Mouse (Mus musculus): ENCODE data around the gene Hist1h2bb.

Gene Hist1h2bb

DNA sequence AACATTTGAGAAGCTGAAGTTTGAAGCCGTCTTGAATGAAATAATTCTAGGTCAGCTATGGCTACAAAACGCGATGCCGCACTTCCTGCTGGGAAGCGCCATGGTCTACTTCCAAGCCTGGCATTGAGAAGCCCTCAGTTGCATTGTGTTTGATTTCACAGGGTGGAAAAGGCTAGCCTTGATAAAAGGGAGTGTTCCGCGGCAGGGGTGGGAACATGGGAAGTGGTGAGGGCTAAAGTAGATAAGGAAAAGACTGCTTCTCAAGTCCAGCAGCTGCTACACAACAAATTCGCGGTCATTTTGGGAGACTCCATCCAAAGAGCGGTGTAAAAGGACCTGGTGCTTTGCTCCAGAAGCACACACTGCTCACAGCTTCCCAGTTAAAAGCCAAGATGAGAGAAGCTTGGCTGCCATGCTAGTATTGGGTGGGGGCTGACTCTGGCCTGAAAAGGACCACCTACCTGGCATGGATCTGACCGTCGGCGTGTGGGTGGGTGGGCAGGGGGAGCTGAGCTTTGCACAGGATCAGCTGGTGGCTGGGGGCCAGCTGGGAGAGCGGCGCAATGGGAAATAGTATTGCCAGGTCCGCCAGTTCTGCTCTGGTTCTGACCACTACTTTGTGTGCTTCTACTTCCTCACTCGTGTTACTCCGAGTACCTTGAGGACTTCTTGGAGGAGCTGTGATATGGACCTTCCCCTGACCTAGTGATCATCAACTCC is 17.9 kb upstream of the Hist1h2bb start:
- no peak for DNase-seq (ENCODE audit: low spot score)

DNA sequence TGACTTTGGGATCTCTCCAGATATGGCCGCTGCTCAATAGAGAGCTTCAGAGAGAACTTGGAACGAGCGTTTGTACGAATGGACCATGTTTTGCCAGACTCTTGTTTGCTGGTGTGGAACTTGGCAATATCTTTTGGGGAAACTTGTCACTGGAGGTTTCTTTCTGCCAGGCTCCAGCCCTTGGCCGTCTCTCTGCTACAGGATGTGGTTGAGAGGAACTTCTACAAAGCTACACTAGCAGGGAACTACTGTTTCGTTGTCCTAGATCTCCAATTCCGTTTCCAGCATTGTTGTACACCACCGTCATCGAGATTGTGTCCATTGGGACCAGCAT is 17.4 kb upstream of the Hist1h2bb start:
- no peak for DNase-seq (ENCODE audit: low spot score)

DNA sequence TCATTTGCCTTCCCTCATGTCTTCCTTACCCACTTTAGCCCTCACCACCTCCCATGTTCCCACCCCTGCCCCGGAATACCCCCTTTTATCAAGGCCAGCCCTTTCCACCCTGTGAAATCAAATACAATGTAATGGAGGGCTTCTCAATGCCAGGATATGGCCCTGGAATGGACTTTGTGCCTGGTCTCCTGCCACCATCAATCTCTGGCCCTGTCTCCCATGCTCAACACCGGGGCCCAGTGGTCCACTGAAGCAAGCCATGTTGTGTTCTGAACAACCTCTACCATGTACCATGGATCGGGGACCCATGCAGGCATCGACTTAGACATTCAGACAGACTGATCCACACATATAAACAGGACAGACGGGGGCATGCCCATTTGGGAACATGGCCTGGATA is 16.8 kb upstream of the Hist1h2bb start:
- no peak for DNase-seq (ENCODE audit: low spot score)

DNA sequence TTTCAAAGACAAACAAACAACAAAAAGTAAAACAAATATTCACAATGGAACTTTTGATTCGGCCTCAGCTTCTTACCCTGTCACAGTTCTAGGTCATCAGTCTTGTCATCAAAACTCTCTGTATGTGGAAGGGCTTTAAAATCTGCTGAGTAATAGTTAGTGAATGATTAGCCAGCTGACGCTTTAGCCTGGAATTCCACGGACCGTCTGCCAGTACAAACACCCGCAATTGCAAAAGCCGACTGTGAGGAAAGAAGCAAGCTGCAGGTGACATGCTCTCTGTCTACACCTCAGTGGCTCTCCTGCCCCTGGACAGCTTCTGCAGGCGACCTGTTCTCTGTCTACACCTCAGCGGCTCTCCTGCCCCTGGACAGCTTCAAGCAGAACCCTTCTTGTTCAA is 16.1 kb upstream of the Hist1h2bb start:
- no peak for DNase-seq (ENCODE audit: low spot score)

DNA sequence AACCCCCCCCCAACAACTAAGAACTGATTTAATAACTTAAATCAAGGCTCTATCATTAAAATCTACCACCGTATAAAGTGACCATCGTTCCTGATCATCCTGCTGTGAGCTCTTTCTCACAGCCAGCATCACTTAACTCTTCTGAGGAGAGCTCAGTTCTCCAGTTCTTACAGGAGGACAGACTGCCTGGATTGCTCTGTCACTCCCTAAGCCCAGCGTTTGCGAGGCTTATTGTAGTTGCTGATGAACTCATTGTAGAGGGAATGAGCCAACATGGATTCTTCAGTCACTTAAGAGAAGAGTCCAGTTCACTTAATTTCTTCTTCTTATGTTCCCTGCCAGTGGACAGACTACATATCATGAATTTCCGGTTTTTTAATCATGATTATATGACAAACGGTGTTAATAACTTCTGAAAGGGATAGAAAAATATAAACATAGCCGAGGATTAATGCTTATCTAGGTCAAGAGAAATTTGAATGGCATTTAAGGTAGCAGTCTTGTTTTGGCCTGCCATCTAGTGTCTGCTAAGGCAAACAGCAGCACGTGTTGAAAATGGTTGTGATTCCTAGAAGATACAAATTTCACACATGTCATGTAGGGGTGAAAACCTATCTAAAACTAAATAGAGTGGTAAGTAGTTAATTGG is 14.3 kb upstream of the Hist1h2bb start:
- peak; percentile 52 for DNase-seq (ENCODE audit: low spot score)

DNA sequence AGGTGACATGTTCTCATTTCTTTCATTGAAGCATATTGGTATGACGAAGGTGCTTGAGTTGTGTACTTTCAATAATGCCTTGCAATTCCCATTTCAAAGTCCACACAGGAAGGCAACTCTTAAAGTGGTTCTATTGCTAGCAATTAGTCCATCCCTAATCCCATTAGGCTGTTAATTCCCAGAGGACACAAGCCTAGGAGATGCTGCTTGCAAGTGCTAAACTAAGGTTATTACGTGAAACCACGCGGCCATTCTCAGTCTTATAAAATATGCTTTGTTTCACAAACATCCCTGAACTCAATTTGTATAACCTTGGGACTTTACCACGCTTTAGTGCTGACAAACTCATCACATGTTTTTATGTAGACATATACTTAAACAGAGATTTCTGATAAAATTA is 9.4 kb upstream of the Hist1h2bb start:
- peak; percentile 68 for DNase-seq (ENCODE audit: low spot score)

DNA sequence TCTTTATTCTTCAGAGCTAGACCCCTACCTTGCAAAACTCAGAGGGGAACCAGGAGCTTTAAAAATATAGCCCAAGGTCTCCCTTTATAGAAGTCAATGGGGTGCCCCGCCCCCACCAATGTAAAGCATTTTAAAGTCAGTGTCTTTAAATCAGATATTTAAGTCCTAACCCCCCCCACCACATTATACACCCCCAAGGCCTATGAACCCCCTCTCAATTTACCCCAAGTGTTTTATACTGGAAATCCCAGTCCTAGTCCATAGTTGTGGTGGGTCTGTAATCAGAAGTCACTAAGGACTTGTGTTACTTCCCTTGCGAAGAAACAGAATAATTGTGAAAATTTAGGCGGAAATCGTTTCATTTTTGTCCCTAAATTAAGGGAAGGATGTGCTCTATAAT is 8.5 kb upstream of the Hist1h2bb start:
- no peak for DNase-seq (ENCODE audit: low spot score)

DNA sequence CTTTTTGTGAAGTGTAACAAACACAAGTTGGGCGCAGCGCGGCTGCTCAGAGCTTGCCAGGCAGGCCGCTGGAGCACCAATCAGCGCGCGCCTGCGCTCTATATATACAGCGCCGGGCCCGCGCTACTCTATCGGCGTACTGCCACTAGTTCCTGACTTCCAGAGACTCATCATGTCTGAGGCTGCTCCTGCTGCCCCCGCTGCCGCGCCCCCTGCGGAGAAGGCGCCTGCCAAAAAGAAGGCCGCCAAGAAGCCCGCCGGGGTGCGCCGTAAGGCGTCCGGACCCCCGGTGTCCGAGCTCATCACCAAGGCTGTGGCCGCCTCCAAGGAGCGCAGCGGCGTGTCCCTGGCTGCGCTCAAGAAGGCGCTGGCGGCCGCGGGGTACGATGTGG is 7.9 kb upstream of the Hist1h2bb start, which contains the start of gene Hist1h1c:
Gene Hist1h1c (plus strand): TSS at position 132 of the 392 bp plus-strand sequence.
- peak; percentile 90 for DNase-seq (ENCODE audit: low spot score)

DNA sequence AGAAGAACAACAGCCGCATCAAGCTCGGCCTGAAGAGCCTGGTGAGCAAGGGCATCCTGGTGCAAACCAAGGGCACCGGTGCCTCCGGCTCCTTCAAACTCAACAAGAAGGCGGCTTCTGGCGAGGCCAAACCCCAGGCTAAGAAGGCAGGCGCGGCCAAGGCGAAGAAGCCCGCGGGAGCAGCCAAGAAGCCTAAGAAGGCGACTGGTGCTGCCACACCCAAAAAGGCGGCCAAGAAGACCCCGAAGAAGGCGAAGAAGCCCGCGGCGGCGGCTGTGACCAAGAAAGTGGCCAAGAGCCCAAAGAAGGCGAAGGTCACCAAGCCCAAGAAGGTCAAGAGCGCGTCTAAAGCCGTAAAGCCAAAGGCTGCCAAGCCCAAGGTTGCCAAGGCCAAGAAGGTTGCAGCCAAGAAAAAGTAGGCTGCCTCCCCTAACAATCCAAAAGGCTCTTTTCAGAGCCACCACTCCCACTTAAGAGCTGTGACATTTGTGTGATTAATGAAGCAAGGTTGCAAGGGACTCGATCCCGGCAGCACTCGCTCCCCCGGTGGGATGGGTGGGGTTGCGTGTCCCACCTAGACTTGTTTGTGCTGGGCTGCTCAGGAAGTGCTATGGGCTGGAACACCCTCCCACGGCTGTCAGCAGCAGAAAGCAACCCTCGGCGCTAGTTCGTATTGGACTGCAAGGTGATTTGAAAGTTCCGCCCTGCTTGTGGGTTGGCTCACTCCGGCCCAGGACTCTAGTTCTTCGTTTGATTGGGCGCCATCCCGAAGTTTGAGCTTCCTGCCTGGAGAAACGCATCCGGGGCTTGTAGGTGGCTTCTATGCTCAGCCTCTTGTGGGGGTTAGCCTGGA is 7.2 kb upstream of the Hist1h2bb start:
- DNase-seq (ENCODE audit: low spot score): peak; percentile 90

DNA sequence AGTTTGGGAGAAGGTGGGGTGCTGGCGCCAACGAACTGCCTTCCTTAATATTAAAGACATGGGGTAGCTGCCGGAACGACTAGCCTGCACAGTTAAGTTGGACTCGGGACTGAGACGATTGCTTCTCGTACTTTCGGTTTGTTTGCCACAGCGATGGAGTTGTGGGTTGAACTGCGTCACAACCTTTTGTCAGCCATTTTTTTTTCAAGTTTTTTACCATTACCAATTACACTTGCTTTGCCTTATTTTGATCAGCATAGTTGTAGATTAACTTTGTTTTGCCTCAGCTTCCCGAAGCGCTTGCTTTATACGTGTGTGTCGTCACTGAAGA is 6.6 kb upstream of the Hist1h2bb start:
- no peak for DNase-seq (ENCODE audit: low spot score)

DNA sequence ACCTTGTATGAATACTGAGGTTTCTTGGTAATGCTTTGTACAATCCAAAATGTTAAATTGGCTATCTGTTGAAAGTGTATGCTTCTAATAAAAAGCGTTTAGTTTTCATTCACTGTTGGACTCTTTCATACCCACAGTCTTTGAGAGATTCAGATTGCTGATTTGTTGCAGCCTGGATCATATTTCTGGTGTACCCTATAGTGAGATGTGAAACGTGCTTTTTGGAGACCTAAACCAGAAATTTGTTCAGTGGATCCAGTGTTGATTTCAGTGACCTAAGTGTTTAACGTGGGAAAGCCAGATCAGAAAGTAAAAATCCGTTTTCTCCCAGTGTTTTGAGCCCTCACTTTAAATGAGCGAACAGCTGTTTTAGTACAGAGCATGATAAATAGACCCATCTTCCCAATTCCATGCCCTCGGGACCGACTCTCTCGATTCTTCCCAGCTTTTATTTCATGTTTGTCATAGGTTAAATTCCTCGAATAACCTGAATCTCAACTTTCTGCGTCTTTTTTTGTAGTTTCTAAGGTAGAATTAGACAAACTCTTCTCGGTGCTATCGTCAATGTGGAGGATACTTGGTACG is 6.2 kb upstream of the Hist1h2bb start:
- no peak for DNase-seq (ENCODE audit: low spot score)

DNA sequence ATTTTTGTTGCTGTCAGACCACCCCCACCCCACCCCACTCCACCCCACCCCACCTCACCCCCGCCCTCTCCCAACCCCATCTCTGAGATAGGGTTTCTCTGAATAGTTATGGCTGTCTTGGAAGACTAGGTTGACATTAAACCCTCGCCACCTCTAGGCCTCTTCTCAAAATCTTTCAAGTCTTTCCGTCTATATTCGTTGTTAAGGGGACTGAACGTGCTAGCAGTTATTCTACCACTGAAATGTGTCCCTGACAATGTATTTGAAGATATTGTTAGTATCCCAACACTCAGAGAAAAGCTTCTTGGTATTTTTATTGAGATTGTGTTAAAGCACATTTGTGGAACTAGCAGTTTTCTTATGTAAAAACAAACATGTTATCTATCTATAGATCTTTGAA is 5.6 kb upstream of the Hist1h2bb start:
- DNase-seq (ENCODE audit: low spot score): no peak

DNA sequence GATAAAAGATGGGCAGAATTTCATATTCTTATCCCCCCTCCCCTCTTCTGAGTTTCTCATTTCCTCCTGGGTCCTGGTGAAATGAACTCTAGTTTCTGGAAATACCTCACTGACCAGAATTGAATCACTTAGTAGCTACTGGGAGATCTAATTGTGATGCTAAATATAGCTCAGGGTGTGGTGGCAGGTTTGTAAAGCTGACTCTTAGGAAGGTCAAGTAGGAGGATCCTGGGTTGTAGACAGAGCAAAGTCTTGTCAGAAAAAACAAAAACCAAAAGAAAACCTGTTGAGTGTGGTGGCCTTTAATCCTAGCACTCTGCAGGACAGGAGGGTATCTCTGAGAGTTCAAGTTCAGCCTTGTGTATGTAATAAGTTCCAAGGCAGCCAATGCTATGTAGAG is 4.5 kb upstream of the Hist1h2bb start:
- no peak for DNase-seq (ENCODE audit: low spot score)

DNA sequence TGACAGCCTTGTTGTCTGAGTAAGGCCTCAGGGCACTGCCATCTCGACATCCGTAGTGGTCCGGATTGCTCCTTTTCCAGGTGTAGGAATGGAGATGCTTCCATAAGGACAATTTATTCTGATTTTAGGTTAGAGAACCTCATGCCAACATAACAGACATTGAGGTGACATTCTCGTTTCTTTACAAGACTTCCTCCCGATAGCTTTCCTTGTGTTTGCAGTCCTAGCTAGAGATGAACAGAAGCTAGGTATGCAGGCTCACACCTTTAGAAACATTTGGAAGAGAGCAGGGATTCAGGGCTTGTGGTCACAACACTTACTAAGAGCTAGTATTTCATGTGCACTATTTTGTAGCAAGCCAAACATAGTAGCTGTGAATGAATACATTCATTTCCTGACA is 3.3 kb upstream of the Hist1h2bb start:
- no peak for DNase-seq (ENCODE audit: low spot score)

DNA sequence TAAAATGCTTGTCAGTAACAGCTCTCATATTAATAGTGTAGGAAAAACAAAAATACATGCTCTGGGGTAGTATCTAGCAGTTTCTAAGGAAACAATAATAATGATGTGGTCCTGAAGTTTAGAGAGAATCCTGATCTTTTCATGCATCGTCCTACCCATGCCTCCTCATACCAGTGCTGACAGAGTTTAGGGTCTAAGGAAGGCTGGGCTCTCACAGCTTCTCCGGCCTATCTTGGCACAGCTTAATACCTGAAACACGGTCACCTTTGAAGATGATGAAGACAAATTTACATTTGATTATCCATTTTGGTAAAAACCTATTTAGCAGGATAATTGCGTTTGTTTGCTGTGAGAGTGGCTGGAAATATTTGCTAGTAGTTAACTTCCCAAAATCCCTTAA is 2.6 kb upstream of the Hist1h2bb start:
- no peak for DNase-seq (ENCODE audit: low spot score)

DNA sequence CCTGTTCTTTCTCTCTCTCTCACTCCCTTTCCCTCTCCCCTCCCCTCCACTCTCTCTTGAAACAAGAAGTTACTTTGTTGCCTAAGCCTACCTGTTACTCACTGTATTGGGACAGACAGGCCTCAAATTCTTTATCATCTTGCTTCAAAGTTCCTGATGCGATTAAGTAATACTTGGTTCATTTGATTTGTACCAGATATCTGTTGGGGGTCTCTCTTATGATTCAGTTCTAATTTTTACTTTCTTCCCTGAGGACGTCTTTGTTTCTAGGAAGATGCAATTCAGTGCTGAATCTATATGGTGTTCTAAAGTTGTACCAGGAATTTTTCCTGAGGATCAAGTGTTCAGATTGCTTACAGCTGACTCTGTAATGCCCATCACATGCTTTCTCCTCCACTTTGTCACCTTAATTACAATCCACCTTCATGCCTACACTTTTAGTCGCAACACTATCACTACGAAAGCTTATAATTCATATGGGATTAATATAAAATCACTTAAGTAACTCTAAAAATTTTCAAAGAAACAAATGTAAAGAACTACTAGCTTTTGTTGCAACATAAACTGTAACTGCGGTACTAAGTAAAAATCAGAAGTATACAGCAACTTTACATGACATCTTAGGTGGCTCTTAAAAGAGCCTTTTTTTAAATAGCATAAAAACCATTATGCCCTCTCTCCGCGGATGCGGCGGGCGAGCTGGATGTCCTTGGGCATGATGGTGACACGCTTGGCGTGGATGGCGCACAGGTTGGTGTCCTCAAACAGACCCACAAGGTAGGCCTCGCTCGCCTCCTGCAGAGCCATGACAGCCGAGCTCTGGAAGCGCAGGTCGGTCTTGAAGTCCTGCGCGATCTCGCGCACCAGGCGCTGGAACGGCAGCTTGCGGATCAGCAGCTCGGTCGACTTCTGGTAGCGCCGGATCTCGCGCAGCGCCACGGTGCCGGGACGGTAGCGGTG is 1.8 kb upstream of the Hist1h2bb start:
- DNase-seq (ENCODE audit: low spot score): no peak

DNA sequence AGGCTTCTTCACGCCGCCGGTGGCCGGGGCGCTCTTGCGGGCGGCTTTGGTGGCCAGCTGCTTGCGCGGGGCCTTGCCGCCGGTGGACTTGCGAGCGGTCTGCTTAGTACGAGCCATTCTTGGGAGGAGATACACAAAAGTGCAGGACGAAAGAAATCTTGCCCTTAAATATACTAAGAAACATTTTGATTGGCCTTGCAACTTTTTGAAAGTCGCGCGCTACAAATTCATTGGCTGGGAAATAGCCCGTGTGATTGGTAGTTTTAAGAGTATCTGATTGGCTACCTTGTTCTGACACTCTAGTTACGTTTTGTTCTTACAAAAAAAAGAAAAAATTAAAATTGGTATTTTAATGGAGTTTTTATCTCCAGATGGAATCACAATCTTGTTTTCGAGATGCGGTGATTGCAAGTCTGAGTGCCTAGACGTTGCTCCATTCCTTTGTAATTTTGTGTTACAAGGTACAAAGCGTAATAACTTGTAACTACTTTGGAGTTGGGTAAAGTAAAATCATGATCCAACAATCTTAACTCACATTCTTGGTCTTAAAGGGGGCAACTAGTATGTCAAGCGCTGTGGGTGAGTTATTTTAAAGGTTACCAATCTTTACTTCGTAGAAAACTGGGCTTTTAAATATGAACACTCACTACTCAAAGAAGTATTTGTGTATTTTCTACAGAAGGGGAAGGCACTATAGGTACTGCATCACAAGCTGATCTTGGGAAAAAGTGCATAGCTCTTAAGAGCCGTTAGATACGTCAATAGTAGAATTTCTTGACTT is 963 bp upstream of the Hist1h2bb start, which contains the start of gene Hist1h3c:
Gene Hist1h3c (minus strand): TSS at position 222 of the 781 bp plus-strand sequence.
- DNase-seq (ENCODE audit: low spot score): peak; percentile 89

DNA sequence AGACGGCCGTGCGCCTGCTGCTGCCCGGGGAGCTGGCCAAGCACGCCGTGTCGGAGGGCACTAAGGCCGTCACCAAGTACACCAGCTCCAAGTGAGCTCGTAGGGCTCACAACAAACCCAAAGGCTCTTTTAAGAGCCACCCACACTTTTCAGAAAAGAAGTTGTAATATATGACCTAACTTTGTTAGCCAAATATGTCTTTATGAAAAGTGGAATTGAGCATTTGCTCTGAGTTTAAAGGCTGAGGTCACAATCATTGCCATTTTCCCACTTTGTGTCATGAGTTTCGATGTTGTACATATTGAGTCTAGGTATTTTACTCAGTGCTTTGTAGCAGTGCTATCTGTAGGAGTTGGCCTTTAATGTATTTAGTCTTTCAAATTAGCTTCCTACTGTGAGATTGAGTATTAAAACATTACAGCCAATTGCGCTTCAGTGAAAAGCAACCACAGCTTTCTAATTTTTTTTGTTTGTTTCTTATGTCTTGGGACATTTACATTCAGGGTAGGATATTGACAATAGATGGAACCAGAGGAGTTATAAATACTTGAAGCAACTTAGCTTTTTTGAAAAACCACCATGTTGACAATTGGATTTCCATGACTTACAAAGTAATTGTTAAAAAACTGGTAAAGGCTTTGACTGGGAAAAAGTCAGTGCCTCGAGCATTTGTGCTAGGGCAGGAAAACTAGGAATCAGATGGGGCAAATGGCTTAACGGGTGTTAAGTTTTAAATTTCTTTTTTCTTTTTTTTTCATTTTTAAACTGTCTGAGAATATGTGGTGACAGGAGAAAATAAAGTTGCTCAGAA is 752 bp downstream of the Hist1h2bb start:
- DNase-seq (ENCODE audit: low spot score): no peak

DNA sequence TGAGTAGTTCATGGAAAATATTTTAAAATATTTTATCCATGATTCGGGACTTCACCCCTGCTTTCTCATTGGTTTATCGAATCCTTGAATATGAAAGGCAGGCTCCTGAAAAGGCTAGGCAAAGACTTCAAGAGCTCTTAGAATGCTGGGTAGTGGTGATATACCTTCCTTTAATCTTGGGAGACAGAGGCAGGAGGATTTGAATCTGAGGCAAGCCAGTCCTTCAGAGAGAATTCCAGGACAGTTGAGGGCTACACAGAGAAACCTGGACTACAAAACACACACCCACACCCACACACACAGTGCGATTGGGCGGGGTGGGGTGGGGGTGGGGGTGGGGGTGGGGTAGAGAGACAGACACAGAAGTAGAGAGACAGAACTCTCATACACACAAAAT is 1.4 kb downstream of the Hist1h2bb start:
- DNase-seq (ENCODE audit: low spot score): no peak

DNA sequence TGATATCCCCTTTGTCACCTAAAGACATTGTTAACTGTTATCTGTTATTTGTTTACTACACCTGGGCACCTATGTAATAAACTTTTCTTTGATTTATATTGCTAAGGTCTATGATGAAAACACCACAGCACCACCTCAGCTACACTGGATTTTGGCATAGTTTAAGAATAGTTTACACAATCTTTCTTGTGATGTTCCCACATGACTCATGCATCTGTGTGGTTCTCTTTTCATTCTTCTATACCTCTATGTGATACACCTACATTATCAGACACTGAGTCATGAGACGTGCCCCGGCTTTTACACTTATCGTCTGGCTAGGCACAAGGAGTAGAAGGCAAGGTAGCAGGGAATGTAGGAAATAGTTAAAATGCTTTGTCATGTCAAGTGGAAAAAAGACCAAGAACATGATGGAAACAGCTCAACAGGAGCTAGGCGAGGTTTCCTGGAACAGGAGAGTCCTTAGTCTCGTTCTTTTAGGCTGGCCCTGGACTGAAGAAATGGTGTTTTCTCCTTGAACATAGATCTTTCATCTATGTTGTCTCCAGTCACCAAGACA is 3.1 kb downstream of the Hist1h2bb start:
- DNase-seq (ENCODE audit: low spot score): no peak
